Mouse (Mus musculus): ENCODE data around the gene Carmil1. TPM values are rescaled to one million over a fixed set of nuclear protein-coding genes. Genes with fewer than 3 reads are reported as not detected.

Gene Carmil1
- total and polyA plus RNA-seq, 3 experiments = 0.15 to 1.2 TPM; not detected in 1

- H3K27me3 ChIP-seq (ENCODE audit: control insufficient read depth in 1 of 2, insufficient read depth in 2 of 2, low read length in 2 of 2) = no peaks in the 10 kb centered on the region
- H3K27ac ChIP-seq (ENCODE audit: control insufficient read depth, low read depth, low read length) = no peak overlapping the region
- no peaks in the 10 kb centered on the region for H3K9me3 ChIP-seq (replicated peaks; ENCODE audit: insufficient read depth, low read length)
- H3K79me2 ChIP-seq (ENCODE audit: control insufficient read depth, insufficient read depth, low read length, poor library complexity) = no peaks in the 10 kb centered on the region
- no peak overlapping the region for H3K4me3 ChIP-seq (ENCODE audit: control insufficient read depth in 1 of 2, insufficient read depth in 1 of 2, low read depth in 2 of 2, low read length in 2 of 2)
- peaks cover 0 to 3% of the 10 kb centered on the region in 2 experiments; a peak in 3 of 4 replicates for H3K4me1 ChIP-seq (ENCODE audit: control insufficient read depth in 1 of 2, insufficient read depth in 2 of 2, low read length in 2 of 2)
- TF ChIP-seq MEF2A (IDR thresholded peaks at IDR 0.05; ENCODE audit: extremely low read depth, insufficient replicate concordance, low read depth, low read length, poor library complexity, severe bottlenecking) (no peak), ELF1 (IDR thresholded peaks at IDR 0.05; ENCODE audit: low read depth, low read length) (no peak), MAX (IDR thresholded peaks at IDR 0.05; ENCODE audit: low read length) (no peak), ZC3H11A (IDR thresholded peaks at IDR 0.05; ENCODE audit: low read depth, low read length) (no peak), TAL1 (IDR thresholded peaks at IDR 0.05; ENCODE audit: low read length) (no peak), MAZ (IDR thresholded peaks at IDR 0.05; ENCODE audit: low read depth, low read length) (no peak), KAT2A (conservative IDR thresholded peaks at IDR 0.05; ENCODE audit: low read depth, low read length) (no peak), EP300 (IDR thresholded peaks at IDR 0.05; ENCODE audit: low read depth in 1 of 2, low read length in 2 of 2) (no peak), NELFE (IDR thresholded peaks at IDR 0.05; ENCODE audit: low read depth, low read length) (no peak), TBP (IDR thresholded peaks at IDR 0.05; ENCODE audit: low read depth, low read length) (no peak), POLR2A (IDR thresholded peaks at IDR 0.05; ENCODE audit: control insufficient read depth in 1 of 2, insufficient read depth in 1 of 2, low read depth in 1 of 2, low read length in 2 of 2, poor library complexity in 1 of 2) (no peak), CHD1 (IDR thresholded peaks at IDR 0.05; ENCODE audit: low read depth, low read length) (no peak), ZMIZ1 (IDR thresholded peaks at IDR 0.05; ENCODE audit: low read depth, low read length) (no peak), RAD21 (IDR thresholded peaks at IDR 0.05; ENCODE audit: low read depth, low read length) (no peak), ZKSCAN1 (IDR thresholded peaks at IDR 0.05; ENCODE audit: low read depth, low read length) (no peak), HCFC1 (IDR thresholded peaks at IDR 0.05; ENCODE audit: low read depth, low read length) (no peak), TCF12 (IDR thresholded peaks at IDR 0.05; ENCODE audit: low read depth, low read length) (no peak), NRF1 (IDR thresholded peaks at IDR 0.05; ENCODE audit: insufficient read depth, low read depth, low read length, poor library complexity, severe bottlenecking) (no peak), MXI1 (IDR thresholded peaks at IDR 0.05; ENCODE audit: low read depth, low read length) (no peak), JUND (IDR thresholded peaks at IDR 0.05; ENCODE audit: low read depth, low read length) (no peak)
- no peak overlapping the region for H3K9ac ChIP-seq (ENCODE audit: control insufficient read depth, low read depth, low read length, poor library complexity, severe bottlenecking)
- H3K36me3 ChIP-seq (ENCODE audit: control insufficient read depth in 1 of 2, insufficient read depth in 2 of 2, low read length in 2 of 2) = no peaks in the 10 kb centered on the region
- DNase-seq (ENCODE audit: low read depth, low spot score) = peak; percentile 22
Observed at GRCm38 (mm10) chr13:24243964-24244363, 36.6 kb downstream of the Carmil1 start.

- TF ChIP-seq SIN3A (IDR thresholded peaks at IDR 0.05; ENCODE audit: low read length) (no peak), MAX (IDR thresholded peaks at IDR 0.05; ENCODE audit: low read length) (no peak), ELF1 (IDR thresholded peaks at IDR 0.05; ENCODE audit: low read depth, low read length) (no peak), E2F4 (IDR thresholded peaks at IDR 0.05; ENCODE audit: borderline replicate concordance, low read depth, low read length) (no peak), SMC3 (IDR thresholded peaks at IDR 0.05; ENCODE audit: low read depth, low read length) (no peak), JUND (IDR thresholded peaks at IDR 0.05; ENCODE audit: low read depth, low read length) (no peak), POLR2AphosphoS2 (IDR thresholded peaks at IDR 0.05; ENCODE audit: low read length) (no peak), UBTF (IDR thresholded peaks at IDR 0.05; ENCODE audit: borderline replicate concordance, insufficient read depth, low read depth, low read length) (no peak), GATA1 (IDR thresholded peaks at IDR 0.05; ENCODE audit: low read depth, low read length) (no peak), MAZ (IDR thresholded peaks at IDR 0.05; ENCODE audit: low read depth, low read length) (no peak), ZNF384 (IDR thresholded peaks at IDR 0.05; ENCODE audit: low read depth, low read length) (peak; percentile 74), EP300 (IDR thresholded peaks at IDR 0.05; ENCODE audit: low read depth in 1 of 2, low read length in 2 of 2) (peak in 1 of 2 experiments; percentile 47; a peak in 1 of 4 replicates)
- Histone ChIP-seq H3K9me3 (replicated peaks; ENCODE audit: insufficient read depth, low read length) (no peaks in the 10 kb centered on the region), H3K27ac (ENCODE audit: control insufficient read depth, low read depth, low read length) (no peak overlapping the region), H3K79me2 (ENCODE audit: control insufficient read depth, insufficient read depth, low read length, poor library complexity) (no peaks in the 10 kb centered on the region), H3K27me3 (ENCODE audit: control insufficient read depth in 1 of 2, insufficient read depth in 2 of 2, low read length in 2 of 2) (no peaks in the 10 kb centered on the region), H3K9ac (ENCODE audit: control insufficient read depth, low read depth, low read length, poor library complexity, severe bottlenecking) (no peak overlapping the region), H3K4me3 (ENCODE audit: control insufficient read depth in 1 of 2, insufficient read depth in 1 of 2, low read depth in 2 of 2, low read length in 2 of 2) (no peak overlapping the region), H3K36me3 (ENCODE audit: control insufficient read depth in 1 of 2, insufficient read depth in 2 of 2, low read length in 2 of 2) (no peaks in the 10 kb centered on the region), H3K4me1 (ENCODE audit: control insufficient read depth in 1 of 2, insufficient read depth in 2 of 2, low read length in 2 of 2) (peaks cover 0 to 3% of the 10 kb centered on the region in 2 experiments; a peak in 3 of 4 replicates)
- peak; percentile 30 for DNase-seq (ENCODE audit: low read depth, low spot score)
Observed at GRCm38 (mm10) chr13:24242429-24243106, 38.0 kb downstream of the Carmil1 start.

All from MEL (cell line).